Mouse (Mus musculus): ENCODE measurements around the gene Astn1. TPM values are rescaled to one million over a fixed set of nuclear protein-coding genes. Genes with fewer than 3 reads are reported as not detected.

The Astn1 gene
- polyA plus RNA-seq, 1 experiment from 2014 or later: 1.6 TPM

DNA sequence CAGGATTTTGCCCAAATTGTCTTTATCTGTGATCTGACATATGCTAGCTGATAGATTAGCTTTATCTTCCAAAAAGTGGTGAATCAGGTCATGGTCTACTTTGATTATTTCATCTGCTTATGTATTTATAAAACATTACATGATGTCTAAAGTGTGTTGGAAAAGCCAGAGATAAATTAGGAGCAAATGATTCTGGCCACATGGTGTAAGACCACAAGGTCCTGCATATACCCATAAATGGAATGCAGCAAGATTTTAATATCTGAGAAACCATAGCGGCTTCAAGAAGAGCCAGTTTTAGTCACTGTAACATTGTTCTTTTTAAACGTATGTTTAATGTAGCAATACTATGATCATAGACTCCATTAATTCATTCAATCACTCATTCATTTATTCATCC, 23.2 kb downstream of the Astn1 start:
- Histone ChIP-seq H3K9me3 (no peaks in the 10 kb centered on the region), H3K4me3 (no peak overlapping the region), H3K4me1 (no peaks in the 10 kb centered on the region), H3K36me3 (no peaks in the 10 kb centered on the region), H3K27me3 (ENCODE audit: insufficient read depth, poor library complexity, severe bottlenecking) (no peaks in the 10 kb centered on the region), H3K27ac (no peak overlapping the region)
- DNase-seq (ENCODE audit: low spot score): no peak
- 96% methylated on average over 2 of the region's 2 CpGs for WGBS

DNA sequence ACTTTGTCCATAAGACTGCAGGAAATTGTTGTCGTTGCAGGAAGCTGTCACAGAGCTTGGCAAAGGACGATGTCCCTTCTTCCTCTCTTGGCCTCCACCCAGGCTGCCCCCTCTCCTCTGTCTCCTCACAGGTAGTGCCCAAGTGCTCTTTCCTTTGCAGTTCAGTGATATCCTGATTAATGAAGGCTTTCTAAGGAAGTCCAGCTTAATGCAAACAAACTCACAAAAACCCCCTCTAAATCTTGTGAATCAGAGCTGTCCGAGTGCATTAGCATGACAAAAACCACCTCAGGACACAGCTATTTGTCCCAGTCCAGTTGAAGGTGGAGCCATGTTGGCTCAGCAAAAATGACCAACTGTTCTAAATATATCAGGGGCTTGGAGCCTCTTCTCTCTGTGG, 24.7 kb downstream of the Astn1 start:
- H3K4me1 ChIP-seq: no peaks in the 10 kb centered on the region
- H3K27me3 ChIP-seq (ENCODE audit: insufficient read depth, poor library complexity, severe bottlenecking): no peaks in the 10 kb centered on the region
- H3K9me3 ChIP-seq: no peaks in the 10 kb centered on the region
- H3K36me3 ChIP-seq: no peaks in the 10 kb centered on the region
- WGBS: 48% methylated on average over 3 of the region's 3 CpGs
- no peak overlapping the region for H3K4me3 ChIP-seq
- H3K27ac ChIP-seq: no peak overlapping the region
- DNase-seq (ENCODE audit: low spot score): no peak

DNA sequence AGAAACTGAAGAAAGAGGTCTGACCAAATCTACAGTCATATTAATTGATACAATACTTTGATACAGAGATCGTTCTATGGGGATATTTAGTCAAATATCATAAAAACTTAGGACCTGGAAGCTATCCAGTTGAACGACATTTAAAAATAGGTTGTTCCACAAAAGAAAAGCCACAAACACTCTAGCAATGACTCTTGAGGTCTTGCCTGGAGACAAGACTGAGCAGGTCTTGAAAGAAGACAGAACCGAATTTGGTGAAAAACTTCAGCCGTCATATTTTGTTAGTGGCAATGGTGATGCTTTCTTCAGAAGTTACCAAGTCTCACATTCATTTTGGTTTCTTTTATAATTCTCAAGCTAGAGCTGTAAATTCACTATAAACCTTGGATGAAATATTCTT, 26.9 kb downstream of the Astn1 start:
- Histone ChIP-seq H3K9me3 (no peaks in the 10 kb centered on the region), H3K36me3 (no peaks in the 10 kb centered on the region), H3K4me3 (no peak overlapping the region), H3K27ac (no peak overlapping the region), H3K27me3 (ENCODE audit: insufficient read depth, poor library complexity, severe bottlenecking) (no peaks in the 10 kb centered on the region), H3K4me1 (no peaks in the 10 kb centered on the region)
- WGBS: 83% methylated on average over 4 of the region's 4 CpGs
- DNase-seq (ENCODE audit: low spot score): no peak

DNA sequence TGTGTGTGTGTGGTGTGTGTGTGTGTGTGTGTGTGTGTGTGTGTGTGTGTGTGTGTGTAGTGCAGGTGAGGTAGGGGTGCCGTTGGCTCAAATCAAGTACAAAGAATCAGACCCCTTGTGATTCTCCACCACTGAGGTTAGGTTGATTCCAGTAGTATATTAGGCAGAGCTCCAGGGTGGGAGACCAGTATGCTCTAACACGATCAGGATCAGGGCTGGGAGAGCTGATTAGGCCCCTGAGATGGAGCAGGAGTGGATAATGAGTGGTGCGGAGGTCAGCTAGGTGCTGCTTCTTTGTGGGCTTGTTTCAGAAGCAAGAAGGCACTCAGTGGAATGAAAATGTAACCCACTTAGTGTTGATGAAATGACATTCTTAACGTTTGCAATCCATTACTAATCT, 28.6 kb downstream of the Astn1 start:
- Histone ChIP-seq H3K4me3 (no peak overlapping the region), H3K4me1 (no peaks in the 10 kb centered on the region), H3K9me3 (no peaks in the 10 kb centered on the region), H3K36me3 (no peaks in the 10 kb centered on the region), H3K27me3 (ENCODE audit: insufficient read depth, poor library complexity, severe bottlenecking) (no peaks in the 10 kb centered on the region), H3K27ac (no peak overlapping the region)
- WGBS: 64% methylated on average over 4 of the region's 4 CpGs
- DNase-seq (ENCODE audit: low spot score): no peak

DNA sequence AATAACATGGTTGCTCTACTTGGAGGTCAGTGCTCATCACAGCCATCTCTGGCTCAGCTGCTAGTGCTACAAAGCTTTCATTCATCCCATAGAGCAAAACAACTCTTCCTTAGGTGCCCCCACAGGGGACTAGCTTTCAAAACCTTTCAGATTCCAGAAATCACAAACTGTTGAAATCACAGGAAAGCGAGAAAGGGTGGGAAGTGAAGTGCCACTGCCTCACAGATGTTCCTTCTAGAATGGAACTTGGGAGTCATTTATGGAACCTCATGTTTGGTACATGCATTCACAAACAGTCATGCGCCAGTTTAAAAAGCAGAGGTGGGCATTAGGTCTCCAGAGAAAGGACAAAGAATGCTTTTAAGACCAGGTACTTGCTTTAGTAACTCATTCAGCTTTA, 35.0 kb downstream of the Astn1 start:
- 81% methylated on average over 2 of the region's 2 CpGs for WGBS
- DNase-seq (ENCODE audit: low spot score): no peak
- H3K4me3 ChIP-seq: no peak overlapping the region
- H3K4me1 ChIP-seq: no peaks in the 10 kb centered on the region
- no peak overlapping the region for H3K27ac ChIP-seq
- no peaks in the 10 kb centered on the region for H3K36me3 ChIP-seq
- no peaks in the 10 kb centered on the region for H3K9me3 ChIP-seq
- H3K27me3 ChIP-seq (ENCODE audit: insufficient read depth, poor library complexity, severe bottlenecking): no peaks in the 10 kb centered on the region

DNA sequence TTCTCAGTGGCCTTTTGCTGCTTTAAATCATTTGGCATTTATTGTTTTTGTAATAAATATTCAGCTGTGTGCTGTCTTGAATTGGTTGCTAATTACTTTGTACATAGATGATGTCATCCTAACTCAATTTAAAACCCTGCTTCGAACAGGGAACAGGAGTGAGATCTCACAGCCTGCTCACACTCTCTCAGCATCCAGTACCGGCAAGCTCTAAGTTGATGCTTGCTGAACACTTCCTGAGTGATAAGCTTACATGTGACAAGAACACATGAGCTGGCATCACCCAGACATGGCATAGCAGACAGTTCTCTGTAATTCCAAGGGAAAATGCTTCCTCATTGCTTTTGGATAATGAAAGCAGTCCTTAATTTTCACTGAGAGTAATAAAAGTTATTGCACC, 38.8 kb downstream of the Astn1 start:
- WGBS: 64% methylated on average over 2 of the region's 2 CpGs
- H3K36me3 ChIP-seq: no peaks in the 10 kb centered on the region

DNA sequence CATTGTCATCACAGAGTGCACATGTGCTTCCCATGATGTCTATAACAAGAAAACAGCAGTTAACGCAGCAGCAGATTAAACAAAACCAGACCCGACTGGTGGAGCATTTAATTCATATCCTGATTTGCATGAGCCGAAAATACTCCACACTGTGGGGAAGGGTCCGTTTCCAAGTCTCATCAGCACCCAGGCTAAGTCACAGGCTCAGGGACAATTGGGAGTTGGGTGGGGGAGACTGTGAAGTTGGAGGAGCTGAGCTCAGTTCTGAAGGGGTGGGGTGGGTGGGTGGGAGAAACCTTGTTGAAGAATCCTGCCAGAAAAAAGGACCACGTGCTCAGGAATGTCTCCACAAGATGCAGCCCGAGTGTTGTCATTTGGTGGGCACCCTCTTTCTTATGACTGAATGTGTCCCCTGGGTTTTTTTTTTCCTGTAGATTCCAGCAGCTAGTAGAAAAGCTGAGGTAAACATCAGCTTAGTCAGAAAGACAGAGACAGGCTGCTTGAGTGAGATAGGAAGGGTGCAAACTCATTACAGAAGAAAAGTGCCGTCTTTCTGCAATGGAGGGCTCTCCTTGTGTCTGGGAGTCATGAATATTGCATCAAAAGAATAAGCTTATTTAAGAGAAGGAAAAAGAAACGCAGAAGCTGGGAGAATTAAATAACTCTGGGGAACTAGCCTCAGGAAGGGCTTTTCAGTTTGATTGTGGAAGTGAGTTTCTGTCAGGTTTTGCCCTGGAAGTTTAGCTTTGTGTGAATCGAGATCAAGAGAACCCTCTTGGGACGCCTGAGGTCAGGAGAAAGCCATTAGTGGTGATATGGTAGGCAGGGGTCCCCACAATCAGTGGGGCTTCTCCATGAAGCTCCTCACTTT, 44.1 kb downstream of the Astn1 start:
- WGBS: 64% methylated on average over 10 of the region's 10 CpGs

More for the DNA sequence above, 38.8 kb downstream of the Astn1 start:
- Histone ChIP-seq H3K9me3 (no peaks in the 10 kb centered on the region), H3K4me1 (no peaks in the 10 kb centered on the region), H3K27ac (no peak overlapping the region), H3K4me3 (no peak overlapping the region), H3K27me3 (ENCODE audit: insufficient read depth, poor library complexity, severe bottlenecking) (no peaks in the 10 kb centered on the region)
- DNase-seq (ENCODE audit: low spot score): no peak

DNA sequence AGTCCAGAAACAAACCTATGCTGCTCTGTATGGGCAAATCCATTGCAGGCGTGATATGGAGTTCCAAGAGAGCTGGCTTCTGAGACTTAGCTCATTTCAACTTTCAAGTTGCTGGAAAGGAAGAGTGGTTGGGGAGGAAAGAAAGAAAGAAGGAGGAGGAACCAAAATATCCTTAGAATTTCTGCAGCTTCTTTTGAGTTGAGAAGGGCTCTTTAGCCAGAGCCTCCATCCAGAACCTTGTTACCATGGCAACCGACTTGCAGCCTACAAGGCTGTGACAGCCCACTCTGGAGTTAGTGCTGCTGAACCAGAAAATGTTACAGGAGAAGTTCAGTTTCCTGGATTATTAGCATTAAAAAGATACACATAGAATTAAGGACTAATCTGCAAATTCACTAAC, 46.1 kb downstream of the Astn1 start:
- no peak for DNase-seq (ENCODE audit: low spot score)

More for the DNA sequence above, 44.1 kb downstream of the Astn1 start:
- DNase-seq (ENCODE audit: low spot score): no peak
- Histone ChIP-seq H3K27me3 (ENCODE audit: insufficient read depth, poor library complexity, severe bottlenecking) (no peaks in the 10 kb centered on the region), H3K27ac (no peak overlapping the region), H3K36me3 (no peaks in the 10 kb centered on the region), H3K9me3 (no peaks in the 10 kb centered on the region), H3K4me3 (no peak overlapping the region), H3K4me1 (no peaks in the 10 kb centered on the region)

DNA sequence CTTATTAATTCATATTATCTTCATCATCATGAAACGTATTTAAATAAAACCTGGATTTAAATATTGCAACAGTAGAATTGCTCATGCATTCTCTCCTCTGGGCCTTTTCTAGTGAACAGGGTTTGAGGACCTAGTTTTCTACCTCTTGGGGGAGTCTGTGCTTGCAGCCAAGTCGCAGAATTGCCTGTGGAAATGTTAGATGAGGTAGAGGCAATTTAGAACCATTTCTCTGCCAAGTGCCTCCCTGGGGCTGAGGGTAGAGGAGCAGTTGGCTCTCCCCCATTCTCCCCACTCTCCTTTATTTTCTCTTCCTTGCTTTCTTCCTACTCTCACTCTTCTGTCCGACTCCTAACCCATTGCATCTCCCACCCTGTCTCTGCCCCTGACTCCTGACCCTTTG, 49.1 kb downstream of the Astn1 start:
- DNase-seq (ENCODE audit: low spot score): no peak
- H3K4me3 ChIP-seq: no peak overlapping the region
- no peaks in the 10 kb centered on the region for H3K4me1 ChIP-seq
- no peak overlapping the region for H3K27ac ChIP-seq
- WGBS: 77% methylated on average over 3 of the region's 3 CpGs
- H3K36me3 ChIP-seq: no peaks in the 10 kb centered on the region
- no peaks in the 10 kb centered on the region for H3K27me3 ChIP-seq (ENCODE audit: insufficient read depth, poor library complexity, severe bottlenecking)
- no peaks in the 10 kb centered on the region for H3K9me3 ChIP-seq

More for the DNA sequence above, 46.1 kb downstream of the Astn1 start:
- no peaks in the 10 kb centered on the region for H3K27me3 ChIP-seq (ENCODE audit: insufficient read depth, poor library complexity, severe bottlenecking)
- H3K27ac ChIP-seq: no peak overlapping the region
- WGBS: 75% methylated on average over 2 of the region's 2 CpGs
- H3K4me3 ChIP-seq: no peak overlapping the region
- H3K4me1 ChIP-seq: no peaks in the 10 kb centered on the region
- H3K9me3 ChIP-seq: no peaks in the 10 kb centered on the region
- no peaks in the 10 kb centered on the region for H3K36me3 ChIP-seq

DNA sequence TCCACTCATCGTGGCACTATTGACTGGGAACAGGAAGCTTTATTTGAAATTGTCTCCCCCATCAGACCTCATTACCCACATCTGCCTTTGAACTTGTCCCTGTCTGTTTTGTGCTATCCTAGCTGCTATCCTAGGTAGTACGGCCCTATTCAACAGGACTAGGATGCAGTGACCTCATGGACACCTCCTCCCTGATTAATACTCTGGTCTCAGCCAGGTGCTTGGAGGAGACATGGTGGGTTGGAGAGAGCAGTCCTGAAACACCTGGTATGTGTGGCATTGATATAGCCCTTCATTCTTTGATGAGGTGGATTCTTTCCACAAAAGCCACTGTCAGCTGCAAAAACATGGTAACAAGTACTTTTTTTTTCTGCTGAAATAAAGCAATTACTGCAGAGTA, 52.1 kb downstream of the Astn1 start:
- no peak for DNase-seq (ENCODE audit: low spot score)
- Histone ChIP-seq H3K4me1 (no peaks in the 10 kb centered on the region), H3K27ac (no peak overlapping the region), H3K9me3 (no peaks in the 10 kb centered on the region), H3K36me3 (no peaks in the 10 kb centered on the region), H3K4me3 (no peak overlapping the region), H3K27me3 (ENCODE audit: insufficient read depth, poor library complexity, severe bottlenecking) (no peaks in the 10 kb centered on the region)
- WGBS: 80% methylated on average over 2 of the region's 2 CpGs

DNA sequence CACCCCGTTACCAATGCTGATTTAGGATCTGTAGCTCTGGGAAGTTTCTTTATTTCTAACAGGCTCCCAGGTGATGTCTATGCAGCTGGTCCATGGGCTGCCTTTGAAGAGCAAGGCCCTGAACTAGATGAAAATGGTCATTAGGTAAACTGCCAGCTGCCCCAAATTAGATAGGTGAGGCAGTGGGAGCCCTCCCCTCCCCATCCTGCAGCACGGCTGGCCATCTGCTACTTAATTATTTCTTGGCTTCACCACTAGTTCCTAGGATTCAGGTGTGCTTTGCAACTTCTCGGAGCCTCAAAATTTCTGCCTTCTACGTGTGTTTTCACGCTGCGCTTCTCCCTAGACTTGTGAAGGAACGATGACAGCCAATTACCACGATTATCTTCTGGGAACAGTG, 59.4 kb downstream of the Astn1 start:
- no peaks in the 10 kb centered on the region for H3K4me1 ChIP-seq
- no peak overlapping the region for H3K4me3 ChIP-seq
- no peaks in the 10 kb centered on the region for H3K36me3 ChIP-seq
- H3K27ac ChIP-seq: no peak overlapping the region
- no peak for DNase-seq (ENCODE audit: low spot score)
- WGBS: 81% methylated on average over 8 of the region's 8 CpGs
- no peaks in the 10 kb centered on the region for H3K9me3 ChIP-seq
- H3K27me3 ChIP-seq (ENCODE audit: insufficient read depth, poor library complexity, severe bottlenecking): no peaks in the 10 kb centered on the region

DNA sequence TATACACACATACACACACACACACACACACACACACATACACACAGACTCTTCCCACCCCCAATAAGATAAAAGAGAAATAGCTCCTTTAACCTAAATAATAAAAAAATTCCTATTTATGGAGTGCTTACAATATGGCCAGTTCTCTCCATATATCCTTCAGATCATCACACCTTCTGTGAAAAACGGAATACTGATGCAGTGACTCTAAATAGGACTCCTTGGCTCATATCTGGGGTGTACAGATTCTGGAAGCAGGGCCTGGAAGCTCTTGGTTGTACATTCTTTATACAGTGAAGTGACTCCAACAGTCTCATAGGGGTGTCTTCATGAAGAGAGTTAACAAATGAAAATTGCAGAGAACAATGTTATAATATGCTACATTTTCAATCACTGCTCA, 60.7 kb downstream of the Astn1 start:
- Histone ChIP-seq H3K27me3 (ENCODE audit: insufficient read depth, poor library complexity, severe bottlenecking) (no peaks in the 10 kb centered on the region), H3K9me3 (no peaks in the 10 kb centered on the region), H3K4me1 (no peaks in the 10 kb centered on the region), H3K4me3 (no peak overlapping the region), H3K36me3 (no peaks in the 10 kb centered on the region), H3K27ac (no peak overlapping the region)
- 66% methylated on average over 1 of the region's 1 CpGs for WGBS
- no peak for DNase-seq (ENCODE audit: low spot score)

DNA sequence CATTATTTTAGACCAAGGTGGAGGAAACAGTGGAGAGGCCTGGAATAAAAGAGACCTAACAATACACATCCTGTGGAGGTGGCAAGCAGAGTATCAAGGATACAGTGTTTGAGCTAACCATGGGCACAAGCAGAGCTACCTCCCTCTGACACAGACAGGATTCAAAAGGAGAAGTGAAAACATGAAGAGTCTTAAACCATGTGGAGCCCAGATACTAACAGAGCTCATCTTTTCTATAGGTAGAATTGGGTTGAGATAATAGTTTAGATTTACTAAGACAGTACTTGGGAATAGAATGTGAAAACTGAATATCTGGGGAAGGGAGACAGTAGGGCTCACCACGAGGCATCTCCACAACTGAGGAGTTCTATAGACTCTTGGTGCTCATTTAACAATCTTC, 84.0 kb downstream of the Astn1 start:
- Histone ChIP-seq H3K9me3 (no peaks in the 10 kb centered on the region), H3K27me3 (ENCODE audit: insufficient read depth, poor library complexity, severe bottlenecking) (no peaks in the 10 kb centered on the region)
- WGBS: 73% methylated on average over 1 of the region's 1 CpGs

DNA sequence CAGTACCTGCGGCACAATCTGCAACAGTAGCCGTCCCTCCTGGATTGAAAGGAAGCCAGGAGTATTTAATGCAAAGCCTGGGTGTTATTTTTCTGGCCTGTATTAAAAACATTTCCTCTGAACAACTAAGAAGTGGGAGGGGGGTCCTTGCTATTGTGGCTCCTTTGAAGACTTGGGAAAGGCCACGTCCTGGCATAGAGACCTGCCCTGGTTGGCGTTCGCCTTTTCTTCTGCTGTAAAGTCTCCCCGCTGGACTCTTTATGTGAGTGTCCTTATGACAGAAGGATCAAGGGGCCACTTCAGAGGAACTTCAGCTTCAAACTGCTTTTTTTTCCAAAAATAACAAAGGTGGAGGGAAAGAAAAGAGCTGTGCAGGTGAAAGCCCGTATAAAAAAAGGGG, 85.9 kb downstream of the Astn1 start:
- 82% methylated on average over 7 of the region's 7 CpGs for WGBS
- Histone ChIP-seq H3K4me1 (no peaks in the 10 kb centered on the region), H3K36me3 (no peaks in the 10 kb centered on the region), H3K27me3 (ENCODE audit: insufficient read depth, poor library complexity, severe bottlenecking) (no peaks in the 10 kb centered on the region), H3K27ac (no peak overlapping the region), H3K4me3 (no peak overlapping the region), H3K9me3 (no peaks in the 10 kb centered on the region)
- DNase-seq (ENCODE audit: low spot score): no peak

More for the DNA sequence above, 84.0 kb downstream of the Astn1 start:
- H3K36me3 ChIP-seq: no peaks in the 10 kb centered on the region
- no peak overlapping the region for H3K27ac ChIP-seq
- no peaks in the 10 kb centered on the region for H3K4me1 ChIP-seq
- DNase-seq (ENCODE audit: low spot score): no peak
- no peak overlapping the region for H3K4me3 ChIP-seq

Measured in heart, embryonic 10.5 days (tissue).